Mouse (Mus musculus): ENCODE measurements around the gene Chd4. TPM values are rescaled to one million over a fixed set of nuclear protein-coding genes. Genes with fewer than 3 reads are reported as not detected.

The Chd4 gene
- polyA plus RNA-seq (2015; fragmentation: Nextera tagmentation; extraction: Ambion mirVana): 39.3 and 45.6 TPM in 2 replicates

DNA sequence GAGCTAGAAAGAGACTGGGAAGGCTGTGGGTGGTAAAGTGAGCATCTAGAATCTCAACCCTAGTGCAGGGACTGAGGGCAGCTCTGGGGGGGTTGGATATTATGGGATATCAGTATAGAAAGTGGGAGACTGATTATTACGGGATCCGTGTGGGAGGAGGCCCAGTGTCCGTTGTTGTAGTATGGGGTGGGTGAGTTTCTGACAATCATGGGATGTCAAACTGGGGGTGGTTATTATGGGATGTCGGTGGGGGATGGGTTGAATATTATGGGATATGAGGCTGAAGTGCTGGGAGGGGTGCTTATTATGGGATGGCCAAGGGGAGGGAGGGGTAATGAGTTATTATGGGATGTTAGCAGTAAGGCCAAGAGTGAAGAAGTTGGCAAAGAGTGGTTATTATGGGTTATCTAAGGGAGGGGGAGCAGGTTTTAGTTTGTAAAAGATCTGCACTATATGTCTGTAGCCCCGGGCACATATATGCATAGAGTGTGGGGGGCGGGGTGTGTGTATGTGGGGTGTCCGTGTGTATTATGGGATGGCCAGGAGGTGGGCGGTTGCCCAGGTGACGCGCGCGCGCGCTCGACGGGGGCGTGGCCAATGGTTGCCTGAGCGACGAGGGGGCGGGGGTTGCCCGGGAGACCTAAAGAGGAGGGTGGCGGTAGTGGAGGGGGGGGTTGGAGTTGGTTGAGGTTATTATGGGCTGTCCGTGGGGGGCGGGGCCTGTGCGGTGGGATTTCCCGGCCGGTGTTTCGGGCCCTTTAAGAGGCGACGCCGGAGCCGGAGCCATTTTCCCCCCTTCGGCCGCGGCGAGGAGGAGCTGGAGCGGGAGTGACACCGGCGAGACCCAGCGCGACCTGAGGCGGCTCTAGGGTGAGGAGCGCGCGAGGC lies at the start of gene Chd4:
Chd4 (plus strand) TSS at position 591 of the 888 bp plus-strand sequence.

DNA sequence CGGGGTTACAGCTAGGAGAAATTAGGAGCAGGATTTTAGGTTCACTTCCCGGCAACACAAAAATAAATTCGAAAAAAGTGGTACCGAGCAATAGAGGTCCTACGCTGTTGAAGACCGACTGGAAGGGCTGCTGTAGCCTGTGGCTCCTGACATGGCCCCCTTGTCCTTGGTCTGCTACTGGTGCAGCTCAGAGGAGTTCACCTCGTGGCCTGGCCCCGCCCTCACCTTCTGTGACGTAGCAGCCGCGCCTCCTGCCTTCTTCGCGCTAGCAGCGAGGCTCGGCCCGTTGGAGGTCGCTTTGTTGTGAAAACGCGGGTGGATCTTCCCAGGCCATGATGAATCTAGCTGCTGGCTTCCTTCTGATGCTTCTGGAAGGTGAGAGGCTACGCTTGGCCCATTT lies 46.1 kb upstream of the Chd4 start, which contains the start of gene Acrbp:
Acrbp (plus strand) TSS at position 12 of the 400 bp plus-strand sequence.

DNA sequence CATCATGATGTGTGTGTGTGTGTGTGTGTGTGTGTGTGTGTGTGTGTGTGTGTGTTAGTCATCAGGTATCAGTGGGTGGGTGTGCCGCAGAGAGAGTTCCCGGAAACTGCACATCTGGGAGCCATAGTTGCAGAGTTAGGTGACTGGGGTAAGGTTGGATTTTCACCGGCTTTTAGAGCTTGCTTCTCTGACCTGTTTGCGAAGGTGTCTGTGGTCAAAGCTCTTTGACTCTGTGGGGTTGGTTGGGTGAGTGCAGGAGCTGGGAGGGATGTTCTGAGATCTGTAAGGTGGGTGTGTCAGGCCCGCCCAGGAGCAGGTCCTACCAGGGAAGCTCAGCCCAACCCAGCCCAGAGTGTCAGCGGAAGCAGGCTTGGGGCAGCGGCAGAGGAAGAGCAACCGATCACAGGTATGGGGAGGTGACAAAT lies 28.2 kb upstream of the Chd4 start, which contains the start of gene Lpar5:
Lpar5 (plus strand) TSS at position 350 of the 425 bp plus-strand sequence.

DNA sequence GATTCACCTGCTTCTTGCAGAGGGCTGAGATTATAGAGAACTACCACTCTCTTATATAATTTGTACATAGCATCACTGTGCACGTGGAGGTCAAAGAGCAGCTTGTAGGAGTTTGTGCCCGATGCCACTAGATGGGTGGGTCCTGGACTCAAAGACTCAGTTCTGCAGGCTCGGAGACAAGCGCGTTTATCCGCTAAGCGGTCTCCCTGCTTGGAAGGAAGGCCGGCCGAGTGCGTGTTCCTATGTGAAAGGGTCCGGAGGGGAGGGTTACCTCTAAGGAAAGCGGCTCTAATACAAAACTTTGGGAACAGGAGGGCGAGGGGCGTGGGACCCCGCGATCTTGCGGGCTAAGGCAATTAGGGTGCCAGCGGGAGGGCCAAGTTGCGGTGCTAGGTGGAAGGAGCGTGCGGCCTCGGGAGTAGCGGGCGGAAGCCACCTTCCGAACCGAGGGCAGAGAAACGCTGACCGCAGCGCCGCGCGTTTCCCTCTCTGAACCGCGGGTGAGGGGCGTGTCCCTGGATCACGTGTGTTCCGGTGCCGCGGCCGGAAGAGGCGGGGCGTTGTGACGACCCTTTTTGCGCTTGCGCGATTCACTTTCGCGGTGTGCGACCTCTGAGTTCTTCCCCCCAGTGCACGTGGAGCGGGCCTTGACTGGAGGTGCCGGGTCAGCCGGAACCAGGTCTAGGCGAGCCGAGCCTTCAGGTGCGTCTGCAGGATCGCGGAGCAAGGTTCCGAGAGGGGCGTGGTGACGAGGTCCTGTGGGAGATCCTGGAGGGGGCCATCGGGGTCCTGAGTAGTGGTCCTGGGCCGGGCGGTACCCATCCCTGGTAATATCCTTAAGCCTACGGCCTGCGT lies 35.7 kb downstream of the Chd4 start, which contains the start of gene Nop2:
Nop2 (plus strand) TSS at position 608 of the 855 bp plus-strand sequence.

DNA sequence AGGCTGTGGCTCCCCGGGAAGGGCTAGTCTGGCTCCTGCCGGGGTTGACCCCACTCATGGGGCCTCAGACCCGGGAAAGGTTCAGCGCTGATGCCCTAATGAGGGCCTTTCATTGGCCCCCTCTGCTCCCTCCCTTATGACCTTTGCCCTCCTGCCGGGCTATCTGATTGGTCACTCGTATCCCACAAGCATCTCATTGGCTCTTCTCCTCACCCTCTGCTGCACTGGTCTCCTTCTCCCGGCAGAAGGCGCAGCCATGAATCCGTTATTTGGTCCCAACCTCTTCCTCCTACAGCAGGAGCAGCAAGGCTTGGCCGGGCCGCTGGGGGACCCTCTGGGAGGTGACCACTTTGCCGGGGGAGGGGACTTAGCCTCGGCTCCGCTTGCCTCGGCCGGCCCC lies 49.2 kb downstream of the Chd4 start, which contains the start of gene Iffo1:
Iffo1 (plus strand) TSS at position 241 of the 400 bp plus-strand sequence.

DNA sequence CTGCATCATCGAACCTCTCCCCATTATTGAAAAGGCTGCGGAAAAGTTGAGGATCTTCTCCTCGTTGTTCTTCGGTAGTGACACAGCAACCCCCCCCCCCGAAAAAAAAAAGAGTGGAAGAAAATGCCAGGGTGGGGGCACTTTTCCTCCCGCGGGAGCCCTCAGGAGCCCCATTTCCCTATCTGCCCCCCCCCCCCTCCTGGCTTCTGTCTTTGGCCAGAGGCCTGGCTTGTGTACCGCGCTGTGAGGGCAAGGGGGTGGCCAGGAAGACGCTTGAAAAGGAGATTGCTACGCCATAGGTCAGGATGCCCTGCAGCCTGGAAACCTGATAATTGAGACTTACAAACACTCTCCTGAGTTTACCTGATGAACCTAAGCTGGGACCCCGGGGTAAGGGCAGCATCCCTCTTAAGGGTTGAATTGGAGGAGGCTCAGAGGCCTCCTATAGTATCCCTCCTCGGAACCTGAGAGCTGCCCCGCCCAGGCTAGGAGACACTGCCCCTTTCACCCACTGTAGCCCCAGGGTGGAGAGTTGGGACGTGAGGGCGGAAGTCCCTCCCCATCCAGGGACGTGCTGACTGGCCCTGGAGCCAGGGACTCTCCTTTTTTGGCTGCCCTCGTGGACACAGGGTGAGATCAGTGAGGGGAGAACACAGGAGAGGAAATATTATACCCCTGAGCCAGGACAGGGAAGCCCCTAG lies 70.4 kb downstream of the Chd4 start, which contains the start of gene Gapdh:
Gapdh (minus strand) TSS at position 417 of the 701 bp plus-strand sequence.

Other genes starting within 250 kb of the Chd4 start
- 3.7 and 6.6 TPM in 2 replicates for gene P3h3, start 238.2 kb upstream of the Chd4 start, polyA plus RNA-seq (2015; fragmentation: Nextera tagmentation; extraction: Ambion mirVana)
- gene Gpr162, start 232.0 kb upstream of the Chd4 start, polyA plus RNA-seq (2015; fragmentation: Nextera tagmentation; extraction: Ambion mirVana): 0.16 and 0.99 TPM in 2 replicates
- gene Cd4, start 207.8 kb upstream of the Chd4 start, polyA plus RNA-seq (2015; fragmentation: Nextera tagmentation; extraction: Ambion mirVana): 0.23 and 0.62 TPM in 2 replicates
- 1.6 and 2.9 TPM in 2 replicates for gene Lag3, start 184.3 kb upstream of the Chd4 start, polyA plus RNA-seq (2015; fragmentation: Nextera tagmentation; extraction: Ambion mirVana)
- gene Ptms, start 175.9 kb upstream of the Chd4 start, polyA plus RNA-seq (2015; fragmentation: Nextera tagmentation; extraction: Ambion mirVana): 66.4 and 88.8 TPM in 2 replicates
- gene Mlf2, start 164.6 kb upstream of the Chd4 start, polyA plus RNA-seq (2015; fragmentation: Nextera tagmentation; extraction: Ambion mirVana): 110 and 118 TPM in 2 replicates
- gene Cops7a, start 130.4 kb upstream of the Chd4 start, polyA plus RNA-seq (2015; fragmentation: Nextera tagmentation; extraction: Ambion mirVana): 55.1 and 59.7 TPM in 2 replicates
- gene Pianp, start 99.3 kb upstream of the Chd4 start, polyA plus RNA-seq (2015; fragmentation: Nextera tagmentation; extraction: Ambion mirVana): 0.41 and 0.47 TPM in 2 replicates
- 5.5 and 7.0 TPM in 2 replicates for gene Zfp384, start 86.8 kb upstream of the Chd4 start, polyA plus RNA-seq (2015; fragmentation: Nextera tagmentation; extraction: Ambion mirVana)
- 43.3 and 47.7 TPM in 2 replicates for gene Ing4, start 56.2 kb upstream of the Chd4 start, polyA plus RNA-seq (2015; fragmentation: Nextera tagmentation; extraction: Ambion mirVana)
- gene Acrbp, start 46.3 kb upstream of the Chd4 start, polyA plus RNA-seq (2015; fragmentation: Nextera tagmentation; extraction: Ambion mirVana): 5.1 and 7.5 TPM in 2 replicates
- 1.4 and 1.8 TPM in 2 replicates for gene Lpar5, start 28.1 kb upstream of the Chd4 start, polyA plus RNA-seq (2015; fragmentation: Nextera tagmentation; extraction: Ambion mirVana)
- gene Nop2, start 35.9 kb downstream of the Chd4 start, polyA plus RNA-seq (2015; fragmentation: Nextera tagmentation; extraction: Ambion mirVana): 35.5 and 37.8 TPM in 2 replicates
- 9.4 and 12.4 TPM in 2 replicates for gene Iffo1, start 49.3 kb downstream of the Chd4 start, polyA plus RNA-seq (2015; fragmentation: Nextera tagmentation; extraction: Ambion mirVana)
- 647 and 650 TPM in 2 replicates for gene Gapdh, start 70.5 kb downstream of the Chd4 start, polyA plus RNA-seq (2015; fragmentation: Nextera tagmentation; extraction: Ambion mirVana)
- gene Ncapd2, start 95.7 kb downstream of the Chd4 start, polyA plus RNA-seq (2015; fragmentation: Nextera tagmentation; extraction: Ambion mirVana): 118 and 127 TPM in 2 replicates
- gene Mrpl51, start 95.8 kb downstream of the Chd4 start, polyA plus RNA-seq (2015; fragmentation: Nextera tagmentation; extraction: Ambion mirVana): 198 and 200 TPM in 2 replicates
- gene Vamp1, start 119.6 kb downstream of the Chd4 start, polyA plus RNA-seq (2015; fragmentation: Nextera tagmentation; extraction: Ambion mirVana): 4.1 and 4.2 TPM in 2 replicates
- gene Tapbpl, start 135.9 kb downstream of the Chd4 start, polyA plus RNA-seq (2015; fragmentation: Nextera tagmentation; extraction: Ambion mirVana): 5.6 and 8.6 TPM in 2 replicates
- gene Cd27, start 141.0 kb downstream of the Chd4 start, polyA plus RNA-seq (2015; fragmentation: Nextera tagmentation; extraction: Ambion mirVana): 5.3 and 6.2 TPM in 2 replicates
- gene Tuba3a, start 190.1 kb downstream of the Chd4 start, polyA plus RNA-seq (2015; fragmentation: Nextera tagmentation; extraction: Ambion mirVana): not detected in 2 replicates
- 20.9 and 27.0 TPM in 2 replicates for gene Ltbr, start 217.9 kb downstream of the Chd4 start, polyA plus RNA-seq (2015; fragmentation: Nextera tagmentation; extraction: Ambion mirVana)
- gene Scnn1a, start 224.7 kb downstream of the Chd4 start, polyA plus RNA-seq (2015; fragmentation: Nextera tagmentation; extraction: Ambion mirVana): 1.3 and 1.9 TPM in 2 replicates